ENCODE assay signal across 9 mouse cellular contexts in the genomic region with DNA sequence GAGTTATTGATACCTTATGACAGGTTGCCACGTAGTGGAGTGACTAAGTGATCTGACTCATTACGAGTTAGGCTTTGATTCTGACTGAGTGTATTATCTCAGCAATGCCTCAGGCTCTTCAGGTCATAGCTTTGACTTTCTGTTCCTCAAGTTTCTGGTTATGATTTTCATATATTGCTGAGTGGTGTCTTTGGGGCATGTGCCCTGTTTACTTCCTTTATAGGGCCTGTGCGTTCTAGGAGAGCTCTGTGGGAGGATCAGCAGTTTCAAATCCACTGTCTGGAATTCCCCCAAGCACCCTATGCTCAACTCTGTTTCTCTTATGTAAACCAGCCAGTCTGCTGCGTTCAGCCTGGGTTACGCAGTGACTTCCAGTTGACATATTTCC. TPM values are rescaled to one million over a fixed set of nuclear protein-coding genes. Genes with fewer than 3 reads are reported as not detected.
DNase-seq lines count a peak whose midpoint lies in the region; ATAC-seq and TF ChIP-seq lines count a peak whose summit lies in the region.
"Had no signal": no experiment of that assay in that cellular context is flagged by ENCODE, and none has a peak within 500 bp of the region (broad histone marks: within the 10 kb centered on the region; RNA-seq: fewer than 3 reads in every experiment).

No protein-coding gene starts in this region.

- H3K4me1 ChIP-seq in heart, embryonic 15.5 days (replicated peaks), result peaks cover 40% of the 10 kb centered on the region
- peaks cover 17% of the 10 kb centered on the region; the same call in 1 of the 2 replicates for H3K4me1 ChIP-seq in neural tube, embryonic 15.5 days

- H3ac ChIP-seq in C2C12 (ENCODE audit: control insufficient read depth, insufficient read length, low read depth), result peak overlapping the region; percentile 30

- DNase-seq in gastrocnemius, adult 2 months, result no peak
- DNase-seq in gastrocnemius, adult 8-10 months (ENCODE audit: low spot score in 2 of 2), result no peak
- no peak for DNase-seq in yolk sac, embryonic 10.5 days (ENCODE audit: low spot score)
- DNase-seq: kidney, postnatal 36 days had no signal

- peak overlapping the region; percentile 63 for H3K27ac ChIP-seq in gastrocnemius, adult 2 months
- peak overlapping the region; percentile 39; the same call in 1 of the 2 replicates for H3K27ac ChIP-seq in heart, embryonic 15.5 days
- H3K27ac ChIP-seq in neural tube, embryonic 15.5 days (replicated peaks), result no peak overlapping the region

- no peak overlapping the region; the same call in 1 of the 2 replicates for H3K4me3 ChIP-seq in gastrocnemius, adult 2 months
- H3K4me3 ChIP-seq in C2C12 (ENCODE audit: insufficient read depth, poor library complexity, severe bottlenecking), result no peak overlapping the region
- H3K4me3 ChIP-seq in heart, embryonic 15.5 days, result no peak overlapping the region
- H3K4me3 ChIP-seq in neural tube, embryonic 15.5 days (replicated peaks), result no peak overlapping the region

- peaks cover 3% of the 10 kb centered on the region for H3K36me3 ChIP-seq in C2C12 (ENCODE audit: control insufficient read depth, insufficient read depth)
- H3K36me3 ChIP-seq in heart, embryonic 15.5 days, result no peaks in the 10 kb centered on the region
- no peaks in the 10 kb centered on the region for H3K36me3 ChIP-seq in neural tube, embryonic 15.5 days

- H3K4me2 ChIP-seq in heart, embryonic 15.5 days, result no peak overlapping the region
- H3K4me2 ChIP-seq in neural tube, embryonic 15.5 days, result no peak overlapping the region

- peaks cover 96% of the 10 kb centered on the region for H3K79me2 ChIP-seq in C2C12 (ENCODE audit: control insufficient read depth, insufficient read depth)

- H3K9ac ChIP-seq in heart, embryonic 15.5 days, result no peak overlapping the region
- no peak overlapping the region for H3K9ac ChIP-seq in neural tube, embryonic 15.5 days (replicated peaks)

- TF ChIP-seq CTCF in gastrocnemius, adult 2 months (IDR thresholded peaks at IDR 0.05), result no peak
- TF ChIP-seq CTCF in C2C12 (IDR thresholded peaks at IDR 0.05; ENCODE audit: control insufficient read depth, insufficient read depth, insufficient read length), result no peak

- H3K27me3 ChIP-seq in C2C12 (ENCODE audit: control insufficient read depth, insufficient read depth, insufficient read length), result no peaks in the 10 kb centered on the region
- no peaks in the 10 kb centered on the region for H3K27me3 ChIP-seq in heart, embryonic 15.5 days
- H3K27me3 ChIP-seq in neural tube, embryonic 15.5 days (replicated peaks), result no peaks in the 10 kb centered on the region

- intact Hi-C loops in gastrocnemius, adult 2 months (cut with DNase I), result no loop called here

- WGBS in heart, embryonic 15.5 days, result 69% methylated on average over 5 of the region's 5 CpGs
- 75% methylated on average over 5 of the region's 5 CpGs for WGBS in neural tube, embryonic 15.5 days

- peaks cover 81% of the 10 kb centered on the region for H3K79me3 ChIP-seq in C2C12 (ENCODE audit: low read depth)

- no peak for ATAC-seq in heart, embryonic 15.5 days (replicated peaks; ENCODE audit: insufficient number of reproducible peaks, insufficient read depth, low FRiP score, low read depth)
- peak; percentile 70 for ATAC-seq in megakaryocyte progenitor cell, adult 5-6 weeks (replicated peaks; ENCODE audit: poor library complexity)
- no peak for ATAC-seq in erythroblast, adult 5-6 weeks (replicated peaks; ENCODE audit: low FRiP score, poor library complexity, severe bottlenecking)
- no peak for ATAC-seq in neural tube, embryonic 15.5 days (ENCODE audit: low FRiP score)

- H3K9me3 ChIP-seq in heart, embryonic 15.5 days (replicated peaks), result no peaks in the 10 kb centered on the region
- H3K9me3 ChIP-seq in neural tube, embryonic 15.5 days (replicated peaks), result no peaks in the 10 kb centered on the region

TF ChIP-seq in C2C12, 6 proteins besides CTCF, POLR2A, EP300 and RAD21:
- TF ChIP-seq FOSL1 (IDR thresholded peaks at IDR 0.05; ENCODE audit: insufficient read depth, low read length, poor library complexity, severe bottlenecking), result peak; percentile 81
- no peak for TF ChIP-seq CEBPB (IDR thresholded peaks at IDR 0.05; ENCODE audit: low read depth)
- TF ChIP-seq MYOD1 (IDR thresholded peaks at IDR 0.05; ENCODE audit: control insufficient read depth, insufficient read length, low read depth), result peak; percentile 15

RNA-seq across cellular contexts. Expression of gene Specc1l, which starts 10.7 kb away (rescaled TPM):
- total RNA-seq in gastrocnemius, adult 2 months (2021), result 10 to 100 TPM; 43.1 to 44.8 TPM
- 10 to 100 TPM; 38.2 to 51.2 (median 44.4) TPM for total RNA-seq in gastrocnemius, adult 8-10 months (2022)
- 19.1 TPM for polyA plus RNA-seq in C2C12 (2012; fragmentation: generic; extraction: Trizol)
- polyA plus RNA-seq in heart, embryonic 15.5 days (2015; fragmentation: Nextera tagmentation; extraction: Ambion mirVana), result 19.4 and 24.3 TPM in 2 replicates
- 20.0 and 21.7 TPM in 2 replicates for total RNA-seq in megakaryocyte progenitor cell, adult 5-6 weeks (2015)
- 30.2 and 32.8 TPM in 2 replicates for total RNA-seq in megakaryocyte progenitor cell, adult 5-6 weeks (2017)
- 14.2 and 22.1 TPM in 2 replicates for total RNA-seq in erythroblast, adult 5-6 weeks (2015; ENCODE audit: low replicate concordance)
- total RNA-seq in erythroblast, adult 5-6 weeks (2017; ENCODE audit: low replicate concordance), result 9.8 and 11.4 TPM in 2 replicates
- 25.1 and 25.2 TPM in 2 replicates for polyA plus RNA-seq in neural tube, embryonic 15.5 days (2015; fragmentation: Nextera tagmentation; extraction: Ambion mirVana)
